Mouse (Mus musculus): ENCODE results near the gene Nt5dc2. TPM values are rescaled to one million over a fixed set of nuclear protein-coding genes. Genes with fewer than 3 reads are reported as not detected.

Nt5dc2 gene
- polyA plus RNA-seq (2021; fragmentation: Nextera tagmentation): 5.2 and 7.7 TPM in 2 replicates
- long read RNA-seq, experiment 1, partial matches to known transcripts: 0 of 4 reads
- long read RNA-seq, experiment 1, other reads (novel, unspliced or antisense): 0 of 4 reads
- long read RNA-seq, experiment 2, partial matches to known transcripts: 1 of 2 reads
- long read RNA-seq, experiment 2, other reads (novel, unspliced or antisense): 1 of 2 reads

DNA sequence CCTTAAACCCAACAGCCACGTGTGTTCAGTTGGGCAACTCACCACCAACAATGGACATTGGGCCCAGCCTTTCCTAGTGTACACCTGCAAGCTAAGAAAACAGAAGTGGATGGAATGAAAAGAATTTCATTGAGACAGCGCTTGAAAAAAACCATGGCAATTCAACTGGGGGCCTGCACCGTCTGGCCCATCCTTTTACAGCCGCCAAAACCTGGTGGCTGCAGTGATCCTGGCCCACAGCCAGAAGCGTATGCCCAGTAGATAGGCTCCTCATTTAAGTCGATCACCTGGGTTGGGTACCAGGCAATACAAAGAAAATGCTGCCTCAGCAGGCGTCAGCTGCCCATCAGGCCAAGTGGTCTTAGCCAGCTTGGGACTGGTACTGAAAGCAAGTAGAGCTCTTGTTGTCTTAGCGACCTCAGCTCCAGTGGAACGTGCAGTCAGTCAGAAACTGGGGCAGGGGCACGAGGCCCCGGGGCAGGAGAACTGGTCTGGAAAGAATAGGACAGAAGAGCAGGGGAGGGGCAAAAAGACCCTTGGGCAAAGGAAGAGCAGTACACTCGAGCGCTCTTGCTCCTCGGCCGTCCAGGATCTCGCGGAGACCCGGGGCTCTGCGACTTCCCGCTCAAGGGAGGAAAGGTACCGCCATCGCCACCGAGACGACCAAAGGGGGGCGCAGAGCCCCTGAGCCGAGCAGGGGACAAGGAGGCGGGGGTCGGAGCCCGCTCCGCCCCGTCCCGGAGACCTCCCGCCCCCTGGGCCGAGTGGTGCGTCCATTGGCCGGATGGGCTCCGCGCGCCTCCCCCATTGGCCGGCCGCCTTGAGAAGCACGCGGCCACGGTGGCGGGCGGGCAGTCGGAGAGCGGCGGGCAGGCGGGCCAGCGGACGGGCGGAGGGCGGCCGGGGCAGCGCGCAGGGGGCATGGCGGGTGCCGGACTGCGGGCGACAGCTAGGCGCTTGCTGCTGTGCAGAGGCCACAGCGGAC is at the start of gene Nt5dc2:
Nt5dc2 (plus strand) TSS at position 818 of the 985 bp plus-strand sequence.

DNA sequence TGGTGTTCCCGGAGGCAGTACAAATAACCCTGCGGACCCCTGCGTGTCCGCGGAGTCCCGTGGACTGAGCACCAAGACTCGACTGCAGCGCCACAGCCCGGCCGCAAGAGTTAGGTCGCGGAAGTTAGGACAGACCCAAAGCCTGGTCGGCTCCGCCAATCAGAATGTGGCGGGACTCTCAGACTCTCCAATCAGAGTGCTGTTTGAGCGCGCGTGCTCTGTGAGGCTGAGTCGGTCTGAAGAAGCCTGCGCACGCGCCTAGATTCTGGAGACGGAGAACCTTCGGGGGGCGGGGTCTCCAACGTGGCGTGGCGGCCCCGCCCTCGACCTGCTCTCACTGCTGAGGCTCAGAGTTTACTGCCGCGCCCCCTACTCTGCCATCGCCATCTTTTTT is 2.0 kb upstream of the Nt5dc2 start, which contains the start of gene Smim4:
Smim4 (minus strand) TSS at position 131 of the 394 bp plus-strand sequence.

DNA sequence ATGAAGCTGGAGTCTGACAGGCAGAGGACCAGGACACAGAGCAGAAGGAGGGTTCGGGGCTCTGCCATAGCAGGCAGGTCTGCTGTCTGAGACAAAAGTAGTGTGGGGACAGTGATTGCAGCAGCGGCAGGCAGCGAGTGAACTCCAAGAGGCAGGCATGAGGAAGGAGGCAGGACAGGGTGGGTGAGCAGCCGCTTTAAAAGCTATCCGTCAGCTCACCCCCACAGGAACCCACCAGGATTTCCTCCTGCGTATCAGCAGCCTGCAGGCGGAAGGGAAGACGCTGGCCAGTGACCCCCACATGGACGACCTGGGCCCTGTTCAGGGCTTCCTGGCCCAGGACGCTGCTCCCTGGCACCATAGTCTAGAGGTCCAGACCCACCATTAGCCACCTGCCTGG is 37.6 kb downstream of the Nt5dc2 start, which contains the start of gene Stab1:
Stab1 (minus strand) TSS at position 217 of the 400 bp plus-strand sequence.

Other genes with a start within 250 kb of the Nt5dc2 start
- not detected in 2 replicates for gene Itih4, start 244.6 kb upstream of the Nt5dc2 start, polyA plus RNA-seq (2021; fragmentation: Nextera tagmentation)
- gene Itih3, start 207.3 kb upstream of the Nt5dc2 start, polyA plus RNA-seq (2021; fragmentation: Nextera tagmentation): 10.8 and 23.2 TPM in 2 replicates
- not detected in 2 replicates for gene Itih1, start 187.8 kb upstream of the Nt5dc2 start, polyA plus RNA-seq (2021; fragmentation: Nextera tagmentation)
- gene Nek4, start 179.7 kb upstream of the Nt5dc2 start, polyA plus RNA-seq (2021; fragmentation: Nextera tagmentation): 6.7 and 7.2 TPM in 2 replicates
- 16.3 and 21.3 TPM in 2 replicates for gene Glt8d1, start 129.7 kb upstream of the Nt5dc2 start, polyA plus RNA-seq (2021; fragmentation: Nextera tagmentation)
- gene Spcs1, start 129.4 kb upstream of the Nt5dc2 start, polyA plus RNA-seq (2021; fragmentation: Nextera tagmentation): 514 and 571 TPM in 2 replicates
- 8.6 and 18.1 TPM in 2 replicates for gene Pbrm1, start 111.9 kb upstream of the Nt5dc2 start, polyA plus RNA-seq (2021; fragmentation: Nextera tagmentation)
- gene Gnl3, start 111.9 kb upstream of the Nt5dc2 start, polyA plus RNA-seq (2021; fragmentation: Nextera tagmentation): 13.2 and 15.2 TPM in 2 replicates
- gene Smim4, start 2.1 kb upstream of the Nt5dc2 start, polyA plus RNA-seq (2021; fragmentation: Nextera tagmentation): 129 and 147 TPM in 2 replicates
- gene Stab1, start 37.6 kb downstream of the Nt5dc2 start, polyA plus RNA-seq (2021; fragmentation: Nextera tagmentation): 7.3 and 8.7 TPM in 2 replicates
- 65.8 and 69.3 TPM in 2 replicates for gene Tnnc1, start 77.3 kb downstream of the Nt5dc2 start, polyA plus RNA-seq (2021; fragmentation: Nextera tagmentation)
- 114 and 135 TPM in 2 replicates for gene Nisch, start 85.9 kb downstream of the Nt5dc2 start, polyA plus RNA-seq (2021; fragmentation: Nextera tagmentation)
- gene Sema3g, start 86.8 kb downstream of the Nt5dc2 start, polyA plus RNA-seq (2021; fragmentation: Nextera tagmentation): 0.05 and 0.06 TPM in 2 replicates
- gene Phf7, start 120.3 kb downstream of the Nt5dc2 start, polyA plus RNA-seq (2021; fragmentation: Nextera tagmentation): 3.6 and 3.7 TPM in 2 replicates
- 78.3 and 83.8 TPM in 2 replicates for gene Bap1, start 120.4 kb downstream of the Nt5dc2 start, polyA plus RNA-seq (2021; fragmentation: Nextera tagmentation)
- 2.8 and 3.2 TPM in 2 replicates for gene Dnah1, start 192.8 kb downstream of the Nt5dc2 start, polyA plus RNA-seq (2021; fragmentation: Nextera tagmentation)
- 14.1 and 16.4 TPM in 2 replicates for gene Capn7, start 205.6 kb downstream of the Nt5dc2 start, polyA plus RNA-seq (2021; fragmentation: Nextera tagmentation)

Measured in left cerebral cortex, adult 6 months (tissue).